Mouse (Mus musculus): ENCODE measurements around the gene Zfp781.
"Not testable (repeated sequence)": the region's sequence is repeated elsewhere in the genome, so short reads cannot be mapped to it uniquely, and the experiment has no call there.

Zfp781 gene

DNA sequence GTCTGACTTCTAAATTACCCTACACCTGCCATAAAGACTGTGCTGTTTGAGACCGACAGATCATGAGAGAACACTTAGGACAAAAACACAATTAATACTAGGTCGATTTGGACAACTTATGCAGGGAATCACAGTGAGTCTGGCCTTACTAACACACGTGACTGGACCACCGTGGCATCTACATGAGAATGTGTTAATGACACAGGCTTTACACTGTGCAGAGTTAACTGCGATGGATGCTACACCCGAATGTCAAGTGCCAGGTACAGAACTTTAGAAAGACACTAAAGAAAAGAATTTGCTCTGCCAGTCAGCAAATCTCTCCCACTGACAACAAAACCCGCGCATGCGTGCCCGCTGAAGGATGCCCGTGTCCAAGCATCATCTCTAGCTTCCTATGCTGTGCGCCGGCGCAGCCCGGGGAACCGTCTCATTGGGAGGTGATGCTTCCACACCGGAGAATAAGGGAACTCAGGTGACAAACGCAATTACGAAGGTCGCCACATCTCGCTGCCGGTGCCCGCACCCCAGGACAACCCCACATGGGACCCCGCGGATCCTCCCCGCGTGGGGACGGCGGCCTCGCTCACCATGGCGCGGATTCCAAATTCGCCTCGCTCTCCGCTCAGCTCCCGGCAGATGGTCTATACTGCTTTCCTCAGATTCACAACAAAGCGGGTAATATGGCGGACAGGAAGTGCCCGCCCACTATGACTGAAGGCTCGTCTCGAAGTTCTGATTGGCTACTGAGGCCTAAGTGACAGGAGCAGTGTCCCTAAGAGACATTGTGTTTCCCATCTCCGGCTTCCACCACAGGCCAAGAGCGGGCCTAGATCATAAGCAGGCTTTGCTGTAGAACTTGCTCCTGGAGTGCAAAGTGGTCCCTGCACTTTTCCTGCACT lies at the start of gene Zfp781:
Zfp781 (minus strand) TSS at position 639 of the 902 bp plus-strand sequence.
- DNase-seq (ENCODE audit: low spot score in 2 of 2): not testable (repeated sequence)

DNA sequence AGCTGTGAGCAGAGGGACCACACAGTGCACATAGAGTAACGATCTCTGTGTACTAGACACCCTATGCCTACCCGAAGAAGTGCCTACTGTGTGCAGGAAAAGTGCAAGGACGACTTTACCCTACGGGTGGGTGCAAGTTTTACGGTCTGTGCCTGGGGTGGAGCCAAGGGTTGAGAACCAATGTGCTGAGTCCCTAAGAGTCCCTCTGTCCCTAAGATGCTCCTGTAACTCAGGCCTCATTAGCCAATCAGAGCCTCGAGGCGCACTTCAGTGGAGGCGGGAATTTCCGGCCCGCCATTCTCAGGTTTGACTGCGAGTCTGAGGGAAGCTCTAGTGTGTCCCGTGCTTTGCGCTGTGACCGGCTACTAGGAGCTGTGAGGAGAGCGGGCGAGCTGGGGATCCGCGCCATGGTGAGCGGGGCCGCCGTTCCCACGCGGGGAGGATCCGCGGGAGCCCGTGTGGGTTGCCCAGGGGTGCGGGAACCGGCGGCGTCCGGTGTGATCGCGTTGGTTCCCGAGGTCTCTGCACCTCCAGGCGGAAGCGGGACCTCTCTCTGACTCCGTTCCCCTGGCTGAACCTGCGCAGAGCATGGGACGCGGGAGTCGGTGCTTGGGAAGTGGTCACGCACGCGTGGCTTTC lies 48.2 kb upstream of the Zfp781 start:
- peak; percentile 12 to 57 for DNase-seq (ENCODE audit: low spot score in 2 of 2)

GRCm38 (mm10) chr10:81930744-81931118 lies 451 bp upstream of the Zfp781 start:
- not testable (repeated sequence) for DNase-seq (ENCODE audit: low spot score in 2 of 2)

GRCm38 (mm10) chr10:81863409-81864407 lies 66.6 kb downstream of the Zfp781 start, which contains the start of gene Gm32687:
Gene Gm32687 (plus strand): TSS chr10:81863934.
- not testable (repeated sequence) for DNase-seq (ENCODE audit: low spot score in 2 of 2)
